Mouse (Mus musculus): ENCODE results near the gene Sarm1. TPM values are rescaled to one million over a fixed set of nuclear protein-coding genes. Genes with fewer than 3 reads are reported as not detected.

Sarm1 gene
- 51.6 and 56.6 TPM in 2 replicates for polyA plus RNA-seq (2015; fragmentation: Nextera tagmentation; extraction: Ambion mirVana)

DNA sequence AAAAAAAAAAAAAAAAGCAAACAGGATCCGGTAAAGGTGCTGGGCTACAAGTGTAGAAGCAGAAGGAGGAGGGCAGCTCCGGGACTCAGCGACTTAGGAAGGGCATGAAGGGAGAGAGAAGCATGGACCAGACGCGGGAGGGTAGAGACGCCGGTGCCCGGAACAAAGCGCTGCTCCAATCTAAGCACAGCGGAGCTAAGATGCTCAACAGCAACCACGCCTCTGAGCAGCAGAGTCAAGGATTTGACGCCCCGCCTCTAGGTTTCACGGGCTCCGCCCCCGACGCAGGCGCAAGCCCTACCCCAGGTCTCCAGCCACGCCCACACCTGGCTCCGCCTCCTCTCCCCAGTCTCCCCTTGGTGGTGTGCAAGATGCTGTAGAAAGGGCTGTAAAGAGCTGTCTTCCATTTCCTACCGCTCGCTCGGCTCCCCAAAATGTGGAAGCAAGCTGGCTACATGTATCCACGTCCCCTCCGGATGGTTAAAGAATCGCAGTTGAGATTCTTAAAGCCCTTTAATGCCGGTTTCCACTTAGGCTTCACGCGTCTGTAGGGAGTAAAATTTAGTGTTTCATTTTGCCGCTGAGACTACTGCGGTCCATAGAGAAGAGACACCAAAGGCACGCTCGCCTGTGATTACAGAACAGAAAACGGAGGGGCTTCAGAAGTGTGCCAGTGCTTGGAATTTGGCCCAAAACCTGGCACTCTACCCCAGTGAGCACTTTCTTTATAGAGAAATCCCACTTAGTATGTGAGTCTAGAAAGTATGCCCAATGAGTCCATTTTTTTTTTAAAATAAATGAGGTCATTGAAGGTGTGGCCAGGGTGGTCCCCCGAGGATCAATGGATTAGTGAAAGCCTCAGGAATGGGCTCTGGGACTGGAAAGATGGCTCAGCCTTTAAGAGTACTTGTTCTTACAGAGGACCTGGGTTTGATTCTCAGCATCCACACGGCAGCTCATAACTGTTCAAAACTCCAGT, at the start of gene Sarm1:
TSS of gene Sarm1 (minus strand) at position 211 of the 979 bp plus-strand sequence.
- H3K4me2 ChIP-seq (ENCODE audit: low read length), result peak within 1 kb of the TSS; percentile 87
- peak within 1 kb of the TSS; percentile 93 for H3K27ac ChIP-seq (ENCODE audit: low read length)
- H3K9ac ChIP-seq (replicated peaks; ENCODE audit: low read depth, low read length), result peak within 1 kb of the TSS; percentile 95
- no peaks in the 10 kb centered on the region for H3K9me3 ChIP-seq (ENCODE audit: control insufficient read depth, low read length)
- peak within 1 kb of the TSS; percentile 63 for H3K4me3 ChIP-seq (replicated peaks; ENCODE audit: low read length)
- H3K27me3 ChIP-seq (replicated peaks; ENCODE audit: control insufficient read depth, insufficient read depth, low read length), result 0 out of 2 replicates have a peak, but pooled peaks cover 2% of the 10 kb centered on the region
- ATAC-seq, result peak; percentile 98
- H3K36me3 ChIP-seq (ENCODE audit: control insufficient read depth, insufficient read depth), result no peaks in the 10 kb centered on the region
- H3K4me1 ChIP-seq (replicated peaks; ENCODE audit: control insufficient read depth, insufficient read depth, low read length), result peaks cover 28% of the 10 kb centered on the region
- WGBS, result 3% methylated on average over 36 of the region's 36 CpGs

DNA sequence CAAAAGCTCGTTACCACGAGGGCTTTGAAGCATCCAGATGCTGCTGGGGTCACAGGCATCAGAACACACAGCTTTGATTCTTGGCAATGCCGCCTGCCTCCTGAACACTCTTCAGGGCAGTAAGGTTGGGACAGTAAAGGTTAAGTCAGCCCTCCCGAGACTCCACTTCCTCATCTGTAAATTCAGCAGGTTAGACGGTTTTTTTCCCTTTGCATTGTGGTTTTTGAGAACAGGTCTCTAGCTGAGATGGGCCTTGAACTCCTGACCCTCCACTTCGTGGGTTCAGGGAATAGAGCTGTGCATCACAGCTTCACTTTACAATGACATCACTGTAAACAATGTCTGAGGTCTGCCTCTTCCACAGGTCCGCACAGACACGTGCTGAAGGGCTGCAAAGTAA, 47.6 kb upstream of the Sarm1 start:
- Histone ChIP-seq H3K4me1 (replicated peaks; ENCODE audit: control insufficient read depth, insufficient read depth, low read length) (peaks cover 12% of the 10 kb centered on the region), H3K4me3 (replicated peaks; ENCODE audit: low read length) (no peak overlapping the region), H3K4me2 (ENCODE audit: low read length) (no peak overlapping the region), H3K9ac (replicated peaks; ENCODE audit: low read depth, low read length) (no peak overlapping the region), H3K9me3 (ENCODE audit: control insufficient read depth, low read length) (no peaks in the 10 kb centered on the region), H3K27me3 (replicated peaks; ENCODE audit: control insufficient read depth, insufficient read depth, low read length) (no peaks in the 10 kb centered on the region), H3K36me3 (ENCODE audit: control insufficient read depth, insufficient read depth) (peaks cover 8% of the 10 kb centered on the region), H3K27ac (ENCODE audit: low read length) (no peak overlapping the region)
- no peak for ATAC-seq
- 71% methylated on average over 8 of the region's 8 CpGs for WGBS

DNA sequence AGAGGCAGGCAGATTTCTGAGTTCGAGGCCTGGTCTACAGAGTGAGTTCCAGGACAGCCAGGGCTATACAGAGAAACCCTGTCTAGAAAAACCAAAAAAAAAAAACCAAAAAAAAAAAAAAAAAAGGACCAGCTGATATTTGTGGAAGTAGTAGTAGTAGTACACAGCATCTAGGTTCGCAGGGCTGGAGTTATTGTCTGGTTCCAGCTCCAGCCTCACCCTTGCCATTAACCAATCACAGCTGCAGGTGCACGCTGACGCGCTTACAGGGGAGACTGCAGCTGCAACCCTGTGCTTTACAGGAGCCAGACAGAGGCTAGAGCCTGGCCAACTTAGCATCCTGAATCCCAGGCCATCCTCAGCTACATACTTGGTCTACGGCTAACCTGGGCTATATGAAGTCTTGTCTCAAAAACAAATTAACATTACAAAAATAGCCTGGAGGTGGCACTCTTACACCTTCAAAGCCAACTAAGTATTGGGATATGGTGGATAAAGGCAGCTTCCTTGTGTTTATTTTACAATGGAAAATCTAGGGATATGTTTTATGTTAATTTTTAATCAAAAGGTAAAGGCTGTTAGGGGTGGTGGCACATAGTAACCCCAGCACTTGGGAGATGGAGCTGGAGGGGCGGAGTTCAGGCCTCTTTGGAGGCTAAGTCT, 47.0 kb upstream of the Sarm1 start:
- no peak overlapping the region for H3K9ac ChIP-seq (replicated peaks; ENCODE audit: low read depth, low read length)
- no peaks in the 10 kb centered on the region for H3K9me3 ChIP-seq (ENCODE audit: control insufficient read depth, low read length)
- ATAC-seq, result no peak
- WGBS, result 92% methylated on average over 7 of the region's 7 CpGs
- H3K4me2 ChIP-seq (ENCODE audit: low read length), result no peak overlapping the region
- H3K27me3 ChIP-seq (replicated peaks; ENCODE audit: control insufficient read depth, insufficient read depth, low read length), result no peaks in the 10 kb centered on the region
- H3K4me3 ChIP-seq (replicated peaks; ENCODE audit: low read length), result no peak overlapping the region
- no peak overlapping the region for H3K27ac ChIP-seq (ENCODE audit: low read length)
- peaks cover 10% of the 10 kb centered on the region for H3K36me3 ChIP-seq (ENCODE audit: control insufficient read depth, insufficient read depth)
- peaks cover 6% of the 10 kb centered on the region for H3K4me1 ChIP-seq (replicated peaks; ENCODE audit: control insufficient read depth, insufficient read depth, low read length)

DNA sequence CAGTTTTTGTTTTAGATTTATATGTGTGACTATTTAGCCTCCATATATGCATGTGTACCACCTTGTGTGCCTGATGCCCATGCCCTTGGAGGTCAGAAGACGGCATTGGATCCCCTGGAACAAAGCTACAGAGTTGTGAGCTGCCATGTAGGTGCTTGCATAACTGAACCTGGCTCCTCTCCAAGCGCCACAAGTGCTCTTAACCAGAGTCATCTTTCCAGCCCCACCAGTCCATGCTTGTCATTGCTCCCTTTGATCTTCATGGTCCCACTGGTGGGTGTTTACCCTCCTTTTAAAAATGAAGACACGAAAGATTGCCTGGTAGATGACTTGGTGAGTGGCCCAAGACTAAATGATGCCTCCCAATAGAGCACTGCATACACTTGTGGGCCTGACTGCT, 42.8 kb upstream of the Sarm1 start:
- no peak for ATAC-seq
- no peak overlapping the region for H3K4me2 ChIP-seq (ENCODE audit: low read length)
- whole genome bisulfite sequencing, result 87% methylated on average over 3 of the region's 3 CpGs
- H3K9me3 ChIP-seq (ENCODE audit: control insufficient read depth, low read length), result no peaks in the 10 kb centered on the region
- no peak overlapping the region for H3K9ac ChIP-seq (replicated peaks; ENCODE audit: low read depth, low read length)
- no peak overlapping the region for H3K27ac ChIP-seq (ENCODE audit: low read length)
- peaks cover 15% of the 10 kb centered on the region for H3K4me1 ChIP-seq (replicated peaks; ENCODE audit: control insufficient read depth, insufficient read depth, low read length)
- no peaks in the 10 kb centered on the region for H3K27me3 ChIP-seq (replicated peaks; ENCODE audit: control insufficient read depth, insufficient read depth, low read length)
- H3K36me3 ChIP-seq (ENCODE audit: control insufficient read depth, insufficient read depth), result peaks cover 14% of the 10 kb centered on the region
- no peak overlapping the region for H3K4me3 ChIP-seq (replicated peaks; ENCODE audit: low read length)

DNA sequence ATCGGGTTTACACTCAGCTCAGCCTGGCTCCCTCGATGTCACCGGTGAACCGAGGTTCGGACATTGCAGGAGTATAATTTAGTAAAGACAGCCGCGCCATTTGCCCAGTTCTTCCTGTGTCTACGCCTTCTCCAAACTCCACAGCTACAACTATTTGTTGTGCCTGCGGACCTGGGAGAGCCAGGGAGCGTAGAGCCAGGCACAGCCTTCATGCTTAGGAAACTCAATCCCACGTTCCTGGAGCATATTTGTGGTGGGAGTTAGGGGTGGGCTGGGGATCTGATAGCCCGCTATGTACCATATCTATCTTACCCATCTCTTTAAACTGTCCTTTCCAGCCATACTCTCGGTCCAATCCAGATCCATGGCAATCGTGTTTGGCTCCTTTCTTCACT, 39.1 kb upstream of the Sarm1 start:
- H3K4me3 ChIP-seq (replicated peaks; ENCODE audit: low read length), result peak overlapping the region; percentile 69
- peak overlapping the region; percentile 87 for H3K27ac ChIP-seq (ENCODE audit: low read length)
- peak; percentile 5; the same call in 1 of the 2 replicates for ATAC-seq
- H3K9me3 ChIP-seq (ENCODE audit: control insufficient read depth, low read length), result no peaks in the 10 kb centered on the region
- peaks cover 26% of the 10 kb centered on the region for H3K4me1 ChIP-seq (replicated peaks; ENCODE audit: control insufficient read depth, insufficient read depth, low read length)
- H3K36me3 ChIP-seq (ENCODE audit: control insufficient read depth, insufficient read depth), result peaks cover 10% of the 10 kb centered on the region
- H3K9ac ChIP-seq (replicated peaks; ENCODE audit: low read depth, low read length), result peak overlapping the region; percentile 75
- 2% methylated on average over 14 of the region's 14 CpGs for WGBS
- no peaks in the 10 kb centered on the region for H3K27me3 ChIP-seq (replicated peaks; ENCODE audit: control insufficient read depth, insufficient read depth, low read length)
- peak overlapping the region; percentile 88 for H3K4me2 ChIP-seq (ENCODE audit: low read length)

DNA sequence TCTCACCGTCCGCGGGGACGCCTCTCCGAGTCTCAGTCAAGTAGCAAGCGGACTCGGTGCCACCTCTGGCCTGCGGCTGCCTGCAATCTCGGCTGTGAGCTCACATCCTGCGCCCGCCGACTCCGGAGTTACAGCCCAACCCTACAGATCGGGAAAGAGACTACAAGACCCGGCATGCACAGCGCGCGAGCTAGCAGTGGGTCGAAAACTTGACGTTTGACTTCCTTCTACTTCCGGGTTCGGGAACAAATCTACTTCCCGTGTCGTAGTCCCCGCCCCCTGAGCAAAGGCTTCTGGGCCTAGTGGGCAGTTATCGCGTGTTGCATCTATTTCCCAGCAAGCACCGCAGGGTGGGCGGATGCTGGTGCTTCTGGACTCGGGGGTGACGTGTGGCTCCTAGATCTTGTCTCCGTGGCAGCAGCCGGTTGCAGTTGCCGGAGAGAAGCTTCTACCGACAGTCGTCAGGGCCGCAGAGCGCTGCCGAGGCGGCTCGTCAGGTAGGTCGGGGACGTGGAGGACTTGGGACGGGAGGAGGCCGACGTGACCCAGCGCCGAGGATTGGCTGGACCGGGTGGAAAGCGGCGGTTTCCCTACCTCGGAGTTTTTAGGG, 38.6 kb upstream of the Sarm1 start, which contains the start of the genes Tnfaip1 and Ift20:
TSS of gene Tnfaip1 (minus strand) at position 253 of the 610 bp plus-strand sequence.
TSS of gene Ift20 (plus strand) at position 282 of the 610 bp plus-strand sequence.
- Histone ChIP-seq H3K27me3 (replicated peaks; ENCODE audit: control insufficient read depth, insufficient read depth, low read length) (no peaks in the 10 kb centered on the region), H3K4me2 (ENCODE audit: low read length) (peak within 1 kb of the TSS; percentile 88), H3K9ac (replicated peaks; ENCODE audit: low read depth, low read length) (peak within 1 kb of the TSS; percentile 80), H3K36me3 (ENCODE audit: control insufficient read depth, insufficient read depth) (peaks cover 10% of the 10 kb centered on the region), H3K4me3 (replicated peaks; ENCODE audit: low read length) (peak within 1 kb of the TSS; percentile 69), H3K4me1 (replicated peaks; ENCODE audit: control insufficient read depth, insufficient read depth, low read length) (peaks cover 26% of the 10 kb centered on the region), H3K9me3 (ENCODE audit: control insufficient read depth, low read length) (no peaks in the 10 kb centered on the region), H3K27ac (ENCODE audit: low read length) (peak within 1 kb of the TSS; percentile 91)
- WGBS, result 0% methylated on average over 52 of the region's 52 CpGs
- peak; percentile 99 for ATAC-seq

DNA sequence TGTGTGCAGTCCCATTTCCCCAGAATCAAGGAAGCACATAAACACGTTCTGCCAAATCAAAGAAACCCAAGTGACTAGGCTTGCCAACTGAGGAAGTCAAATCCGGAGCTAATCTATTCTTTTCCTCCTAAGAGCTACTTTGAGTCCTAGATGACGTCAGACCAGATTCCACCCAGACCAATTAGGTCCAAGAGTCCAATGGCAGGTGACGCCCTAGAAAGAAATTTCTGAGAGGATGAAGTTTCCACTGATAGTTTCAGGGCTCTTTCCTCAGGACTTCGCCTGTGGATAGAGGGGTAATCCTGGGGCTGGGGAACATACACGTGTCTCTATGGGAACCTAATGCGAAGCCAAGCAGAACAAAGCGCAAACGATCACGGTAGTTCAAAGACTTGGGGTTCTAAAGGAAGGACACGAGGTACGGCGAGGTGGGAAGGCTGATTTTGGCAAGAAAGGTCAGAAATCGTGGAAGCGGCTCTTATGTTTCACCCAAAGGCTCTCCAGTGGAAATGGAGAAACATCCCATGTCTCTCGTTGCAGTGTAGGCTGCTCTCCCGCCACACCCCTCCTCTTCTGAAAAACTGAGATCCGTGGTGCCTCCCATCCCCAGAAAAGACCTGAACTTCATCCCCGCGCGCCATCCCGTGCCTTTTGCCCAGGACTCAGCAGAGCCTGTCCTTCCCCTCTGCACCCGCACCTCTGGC, 38.0 kb upstream of the Sarm1 start:
- Histone ChIP-seq H3K4me1 (replicated peaks; ENCODE audit: control insufficient read depth, insufficient read depth, low read length) (peaks cover 26% of the 10 kb centered on the region), H3K27ac (ENCODE audit: low read length) (peak overlapping the region; percentile 91), H3K27me3 (replicated peaks; ENCODE audit: control insufficient read depth, insufficient read depth, low read length) (no peaks in the 10 kb centered on the region), H3K4me2 (ENCODE audit: low read length) (peak overlapping the region; percentile 80), H3K9me3 (ENCODE audit: control insufficient read depth, low read length) (no peaks in the 10 kb centered on the region), H3K36me3 (ENCODE audit: control insufficient read depth, insufficient read depth) (peaks cover 7% of the 10 kb centered on the region), H3K4me3 (replicated peaks; ENCODE audit: low read length) (peak overlapping the region; percentile 69), H3K9ac (replicated peaks; ENCODE audit: low read depth, low read length) (peak overlapping the region; percentile 80)
- ATAC-seq, result no peak; the same call in 1 of the 2 replicates
- WGBS, result under 1% methylated on average over 23 of the region's 23 CpGs

DNA sequence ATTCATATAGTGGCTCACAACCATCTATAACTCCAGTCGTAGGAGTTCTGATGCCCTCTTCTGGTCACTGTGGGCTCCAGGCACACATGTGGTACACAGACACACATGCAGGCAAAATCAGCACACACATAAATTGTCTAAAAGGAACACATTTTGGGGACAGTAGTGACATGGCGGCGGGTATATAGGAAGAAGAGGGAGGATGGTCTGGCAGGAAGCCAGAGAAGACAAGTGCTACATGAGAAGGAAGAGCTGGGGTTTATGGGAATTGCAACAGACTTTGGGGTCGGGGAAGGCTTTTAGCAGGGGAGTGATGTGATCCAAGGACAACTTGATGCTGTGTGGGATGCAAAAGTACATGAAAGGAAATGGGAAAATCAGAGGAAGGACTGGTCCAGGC, 37.0 kb upstream of the Sarm1 start:
- Histone ChIP-seq H3K27me3 (replicated peaks; ENCODE audit: control insufficient read depth, insufficient read depth, low read length) (no peaks in the 10 kb centered on the region), H3K4me1 (replicated peaks; ENCODE audit: control insufficient read depth, insufficient read depth, low read length) (peaks cover 26% of the 10 kb centered on the region), H3K36me3 (ENCODE audit: control insufficient read depth, insufficient read depth) (peaks cover 7% of the 10 kb centered on the region; the same call in 1 of the 2 replicates), H3K4me3 (replicated peaks; ENCODE audit: low read length) (peak overlapping the region; percentile 69), H3K9ac (replicated peaks; ENCODE audit: low read depth, low read length) (no peak overlapping the region), H3K9me3 (ENCODE audit: control insufficient read depth, low read length) (no peaks in the 10 kb centered on the region), H3K27ac (ENCODE audit: low read length) (no peak overlapping the region), H3K4me2 (ENCODE audit: low read length) (peak overlapping the region; percentile 80)
- WGBS, result 87% methylated on average over 4 of the region's 4 CpGs
- no peak for ATAC-seq
